Mouse (Mus musculus): ENCODE results near the gene Cdh24. TPM values are rescaled to one million over a fixed set of nuclear protein-coding genes. Genes with fewer than 3 reads are reported as not detected.

The Cdh24 gene
- 1.5 and 2.5 TPM in 2 replicates for total RNA-seq (2017)

DNA sequence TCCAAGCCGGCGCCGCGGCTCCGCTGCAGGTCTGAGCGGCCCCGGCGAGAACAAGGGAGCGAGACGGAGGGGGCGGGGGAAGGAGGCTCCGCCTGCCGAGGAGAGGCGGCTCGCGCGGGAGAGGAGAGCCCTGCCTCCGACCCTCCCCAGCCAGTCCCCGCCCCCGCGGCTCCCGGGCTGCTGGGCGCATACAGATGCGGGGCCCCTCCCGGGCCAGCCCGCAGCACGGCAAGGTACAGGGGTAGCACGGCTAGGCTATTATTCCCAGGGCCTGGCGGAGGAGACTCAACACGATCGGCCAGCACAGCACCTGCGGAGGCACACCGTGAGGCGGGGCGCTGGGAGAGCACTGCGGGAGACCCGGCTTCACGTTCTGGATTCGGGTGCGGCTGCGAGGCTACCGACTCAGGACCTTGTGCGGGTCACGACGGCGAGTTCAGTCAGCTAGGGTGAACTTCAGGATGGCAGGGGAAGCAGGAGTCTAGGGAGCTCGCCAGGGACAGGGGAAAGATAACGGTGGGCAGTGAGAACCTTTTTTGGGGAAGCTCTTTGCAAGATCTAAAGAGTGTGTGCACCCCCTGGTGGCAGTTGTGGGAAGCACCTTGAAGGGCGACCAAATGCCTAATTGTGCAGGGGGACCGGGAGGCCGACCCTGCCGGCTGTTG lies at the start of gene Cdh24:
Gene Cdh24 (minus strand): TSS at position 60 of the 665 bp plus-strand sequence.
- ATAC-seq (ENCODE audit: extremely low read depth, insufficient number of reproducible peaks, low FRiP score, poor library complexity, severe bottlenecking): peak; percentile 71

DNA sequence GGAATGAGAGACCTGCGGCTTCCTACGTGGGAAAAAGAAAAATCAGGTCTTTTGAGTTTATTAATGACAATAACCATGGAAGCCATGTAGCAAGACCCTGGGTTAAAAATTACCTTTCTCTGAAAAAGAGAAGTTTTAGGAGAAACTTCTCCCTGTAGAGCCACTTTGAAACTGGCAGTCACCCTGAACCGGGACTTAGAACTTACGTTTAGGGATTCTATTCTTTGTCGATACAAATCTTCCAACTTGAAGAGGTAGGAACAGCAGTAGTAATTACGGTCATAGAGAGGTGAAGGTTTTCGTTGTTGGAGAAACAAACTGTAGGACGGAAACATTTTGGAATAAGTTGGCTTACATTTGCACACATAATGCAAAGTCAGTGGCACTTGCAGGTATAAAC lies 46.1 kb upstream of the Cdh24 start:
- ATAC-seq (ENCODE audit: extremely low read depth, insufficient number of reproducible peaks, low FRiP score, poor library complexity, severe bottlenecking): no peak

- peak; percentile 92 for ATAC-seq (ENCODE audit: extremely low read depth, insufficient number of reproducible peaks, low FRiP score, poor library complexity, severe bottlenecking)
Observed at GRCm38 (mm10) chr14:54686522-54687143, 45.5 kb upstream of the Cdh24 start, which contains the start of gene Acin1. Acin1 (minus strand) TSS chr14:54686931.

DNA sequence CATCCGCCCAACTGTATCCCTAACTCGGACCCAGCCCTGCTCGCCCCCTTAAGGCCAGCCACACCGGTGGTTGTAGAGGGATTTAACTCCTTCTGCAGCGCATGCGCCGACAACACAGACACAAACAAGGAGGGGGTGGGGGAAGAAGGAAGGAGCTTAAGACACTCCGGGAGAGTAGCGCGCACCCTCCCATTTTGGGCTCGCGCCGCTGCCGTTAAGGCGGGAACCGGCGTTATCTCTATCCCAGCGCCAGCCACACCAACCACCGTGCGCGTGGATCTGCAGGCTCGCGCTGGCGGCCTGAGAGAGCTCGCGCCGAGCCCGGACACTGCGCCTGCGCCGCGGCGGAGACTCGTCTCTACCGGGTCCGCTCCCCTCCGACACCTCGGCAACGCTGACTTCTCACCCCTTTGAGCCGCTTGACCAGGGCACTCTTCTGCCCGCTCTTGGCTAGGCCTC lies 44.9 kb upstream of the Cdh24 start, which contains the start of gene 1700123O20Rik:
Gene 1700123O20Rik (plus strand): TSS at position 154 of the 459 bp plus-strand sequence.
- ATAC-seq (ENCODE audit: extremely low read depth, insufficient number of reproducible peaks, low FRiP score, poor library complexity, severe bottlenecking): peak; percentile 34; the same call in 1 of the 2 replicates

DNA sequence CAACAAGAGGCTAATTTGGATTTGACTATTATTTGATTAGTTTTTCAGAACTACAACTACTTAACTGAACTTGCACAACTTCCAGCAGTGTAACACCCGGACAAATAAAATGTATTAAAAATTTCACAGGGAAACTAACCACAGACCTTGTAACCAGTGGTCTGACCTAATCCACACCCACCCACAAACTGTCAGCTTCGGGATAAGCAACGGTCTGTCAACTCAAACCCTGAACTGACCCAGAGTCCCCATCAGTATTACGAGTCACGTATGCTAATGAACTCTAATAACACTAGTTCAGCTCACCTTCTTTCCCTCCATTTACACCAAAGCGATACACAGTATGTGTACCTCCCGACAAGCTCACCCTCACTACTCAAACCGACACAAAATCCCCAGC lies 44.3 kb upstream of the Cdh24 start:
- ATAC-seq (ENCODE audit: extremely low read depth, insufficient number of reproducible peaks, low FRiP score, poor library complexity, severe bottlenecking): no peak

DNA sequence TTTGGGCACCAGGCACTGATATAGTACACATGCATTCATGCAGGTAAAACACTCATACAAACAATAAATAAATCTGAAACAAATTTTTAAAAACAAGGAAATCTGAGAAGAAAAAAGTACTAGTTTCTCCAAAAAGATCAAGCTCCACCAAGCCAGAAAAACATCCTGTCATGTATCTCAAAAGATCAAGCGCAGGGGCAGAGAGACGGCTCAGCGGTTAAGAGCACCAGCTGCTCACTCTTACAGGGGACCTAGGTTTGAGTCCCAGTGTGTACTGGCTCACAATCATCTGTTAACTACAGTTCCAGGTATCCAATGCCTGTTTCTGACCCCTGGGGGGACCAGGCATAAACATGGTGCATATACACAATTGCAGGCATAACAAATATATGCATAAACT lies 41.2 kb upstream of the Cdh24 start:
- ATAC-seq (ENCODE audit: extremely low read depth, insufficient number of reproducible peaks, low FRiP score, poor library complexity, severe bottlenecking): no peak

- ATAC-seq (ENCODE audit: extremely low read depth, insufficient number of reproducible peaks, low FRiP score, poor library complexity, severe bottlenecking): no peak
Observed at GRCm38 (mm10) chr14:54678657-54679304, 37.6 kb upstream of the Cdh24 start.

DNA sequence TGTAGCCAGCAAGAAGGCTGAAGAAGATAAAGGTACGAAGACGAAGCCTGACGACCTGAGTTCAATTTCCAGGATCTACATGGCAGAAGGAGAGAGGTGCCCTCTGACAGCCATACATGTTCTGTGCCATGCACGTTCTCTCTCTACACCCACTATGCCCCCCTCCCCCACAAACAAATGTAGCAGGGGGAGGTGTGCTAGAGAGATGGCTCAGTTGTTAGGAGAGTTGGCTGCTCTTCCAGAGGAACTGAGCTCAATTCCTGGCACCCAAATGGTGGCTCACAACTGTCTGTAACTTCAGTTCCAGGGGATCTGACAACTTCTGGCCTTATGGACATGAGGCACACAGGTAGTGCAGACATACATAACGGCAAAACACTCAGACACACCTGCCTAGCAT lies 35.1 kb upstream of the Cdh24 start:
- no peak for ATAC-seq (ENCODE audit: extremely low read depth, insufficient number of reproducible peaks, low FRiP score, poor library complexity, severe bottlenecking)

DNA sequence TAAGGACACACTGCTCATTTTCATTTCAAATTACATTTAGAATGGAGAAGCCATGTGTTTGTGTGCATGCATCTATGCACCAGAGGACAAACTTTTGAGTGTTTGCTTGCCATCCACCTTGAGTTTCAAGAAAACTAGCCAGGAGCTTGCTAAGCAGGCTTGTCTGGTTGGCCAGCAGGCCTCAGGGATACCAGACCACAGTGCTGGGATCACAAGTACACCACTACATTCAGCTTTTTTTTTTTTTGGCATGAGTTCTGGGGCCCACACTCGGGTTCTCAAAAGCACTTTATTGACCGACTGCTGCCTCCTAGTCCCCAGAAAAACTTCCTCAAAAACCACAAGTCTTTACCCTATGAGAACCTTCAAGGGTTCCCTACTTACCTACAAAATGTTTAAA lies 33.2 kb upstream of the Cdh24 start:
- no peak for ATAC-seq (ENCODE audit: extremely low read depth, insufficient number of reproducible peaks, low FRiP score, poor library complexity, severe bottlenecking)

DNA sequence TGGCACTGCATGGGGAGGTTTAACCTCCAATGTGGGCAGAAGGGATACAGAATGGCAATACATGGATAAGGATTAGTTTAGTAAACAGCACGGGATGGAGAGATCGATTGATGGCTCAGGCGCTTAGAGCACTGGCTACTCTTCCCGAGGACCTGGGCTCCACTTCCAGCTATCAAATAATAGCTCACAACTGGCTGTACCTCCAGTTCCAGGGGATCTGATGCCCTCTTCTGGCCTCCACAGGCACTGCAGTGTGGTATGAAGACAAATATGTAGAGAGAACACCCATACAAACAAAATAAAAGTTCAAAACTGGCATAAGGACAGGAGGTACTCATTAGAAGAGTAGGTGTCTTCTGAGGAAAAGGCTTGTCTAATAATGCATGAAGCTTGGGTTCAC lies 28.2 kb upstream of the Cdh24 start:
- no peak for ATAC-seq (ENCODE audit: extremely low read depth, insufficient number of reproducible peaks, low FRiP score, poor library complexity, severe bottlenecking)

DNA sequence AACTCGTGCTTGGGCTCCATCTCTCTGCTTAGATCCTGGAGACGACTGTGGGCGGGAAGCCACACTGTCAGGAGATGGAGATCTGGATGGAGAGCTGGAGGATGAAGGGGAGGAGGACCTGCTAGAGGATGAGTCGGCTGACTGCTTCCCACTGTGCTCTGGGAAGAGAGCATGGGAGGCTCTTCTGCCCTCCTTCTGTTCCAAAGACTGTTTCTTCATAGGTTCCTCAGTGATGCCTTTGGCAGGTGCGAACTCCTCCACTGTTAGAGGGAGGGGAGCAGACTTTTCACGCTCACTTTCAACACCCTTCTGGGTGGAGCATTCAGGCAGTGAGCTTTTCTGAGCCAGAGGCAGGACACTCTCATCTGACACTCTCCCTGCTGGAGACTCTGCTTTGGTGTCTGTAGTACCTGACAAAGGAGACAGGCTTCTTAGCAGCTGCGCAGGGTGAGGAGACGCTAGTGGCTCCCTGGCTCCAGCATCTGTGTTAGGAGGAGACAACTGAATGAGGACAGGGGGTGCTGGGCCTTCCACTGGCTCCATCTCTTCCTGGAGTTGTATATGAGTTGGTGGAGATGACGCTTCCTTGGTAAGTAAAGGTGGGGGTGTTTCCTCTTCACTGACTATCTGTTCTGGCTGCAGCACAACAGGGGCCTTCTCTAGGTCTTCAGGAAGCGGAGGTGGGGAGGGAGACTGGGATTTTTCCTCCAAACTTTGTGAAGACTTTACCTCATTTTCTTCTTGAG lies 23.5 kb upstream of the Cdh24 start:
- no peak for ATAC-seq (ENCODE audit: extremely low read depth, insufficient number of reproducible peaks, low FRiP score, poor library complexity, severe bottlenecking)

GRCm38 (mm10) chr14:54660009-54660408 lies 18.8 kb upstream of the Cdh24 start:
- ATAC-seq (ENCODE audit: extremely low read depth, insufficient number of reproducible peaks, low FRiP score, poor library complexity, severe bottlenecking): no peak

- peak; percentile 76 for ATAC-seq (ENCODE audit: extremely low read depth, insufficient number of reproducible peaks, low FRiP score, poor library complexity, severe bottlenecking)
Observed at GRCm38 (mm10) chr14:54653496-54653895, 12.3 kb upstream of the Cdh24 start.

GRCm38 (mm10) chr14:54652787-54653186 lies 11.6 kb upstream of the Cdh24 start:
- no peak for ATAC-seq (ENCODE audit: extremely low read depth, insufficient number of reproducible peaks, low FRiP score, poor library complexity, severe bottlenecking)

- ATAC-seq (ENCODE audit: extremely low read depth, insufficient number of reproducible peaks, low FRiP score, poor library complexity, severe bottlenecking): no peak
Observed at GRCm38 (mm10) chr14:54651556-54651955, 10.4 kb upstream of the Cdh24 start.

GRCm38 (mm10) chr14:54650621-54651454 lies 9.7 kb upstream of the Cdh24 start:
- ATAC-seq (ENCODE audit: extremely low read depth, insufficient number of reproducible peaks, low FRiP score, poor library complexity, severe bottlenecking): peak; percentile 83

DNA sequence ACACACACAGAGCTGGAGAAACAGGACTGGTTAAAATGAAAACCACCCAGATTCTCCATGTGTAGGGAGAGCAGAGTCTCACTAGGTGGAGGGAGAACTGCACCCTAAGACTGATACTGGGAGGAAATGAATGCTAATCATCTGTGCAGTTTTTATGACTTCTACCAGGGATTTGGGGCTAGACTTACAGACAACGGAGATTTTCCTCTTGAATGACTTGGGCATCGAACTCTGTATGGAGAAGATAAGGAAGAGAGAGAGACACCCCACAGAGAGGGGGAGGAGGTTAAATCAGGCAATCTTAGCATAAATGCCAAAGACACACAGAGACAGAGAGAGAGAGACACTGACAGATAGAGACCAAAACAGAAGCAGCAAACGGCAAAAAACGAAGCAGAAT lies 6.7 kb upstream of the Cdh24 start:
- no peak for ATAC-seq (ENCODE audit: extremely low read depth, insufficient number of reproducible peaks, low FRiP score, poor library complexity, severe bottlenecking)

DNA sequence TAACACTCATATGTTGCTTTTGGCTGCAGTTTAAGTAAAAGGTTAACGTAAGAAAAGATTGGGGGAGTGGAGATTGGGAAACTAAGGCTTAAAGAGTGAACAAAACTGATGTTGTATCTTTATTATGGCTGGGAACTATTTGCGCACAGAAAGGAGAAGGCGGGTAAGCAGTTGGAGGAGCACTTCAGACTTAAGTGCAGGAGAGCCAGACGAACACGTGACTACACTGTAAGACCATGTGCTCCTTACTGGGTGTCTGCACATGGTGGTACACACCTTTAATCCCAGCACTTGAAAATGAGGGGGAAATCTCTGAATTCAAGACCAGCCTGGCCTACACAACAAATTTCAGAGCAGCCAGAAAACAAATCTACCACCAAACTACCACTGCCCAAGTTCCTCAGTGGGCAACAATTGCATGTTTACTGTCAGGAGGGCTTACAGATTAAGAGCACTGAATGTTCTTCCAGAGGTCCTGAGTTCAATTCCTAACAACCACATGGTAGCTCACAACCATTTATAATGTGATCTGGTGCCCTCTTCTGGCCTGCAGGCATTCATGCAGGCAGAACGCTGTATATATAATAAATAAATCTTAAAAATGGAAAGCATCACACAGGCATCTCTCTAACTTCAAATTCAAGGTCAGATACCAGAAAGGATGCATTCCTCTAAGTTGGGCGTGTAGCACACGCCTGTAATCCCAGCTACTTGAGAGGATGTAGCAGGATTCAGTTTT lies 5.9 kb upstream of the Cdh24 start:
- no peak for ATAC-seq (ENCODE audit: extremely low read depth, insufficient number of reproducible peaks, low FRiP score, poor library complexity, severe bottlenecking)
